Mouse (Mus musculus) megakaryocyte, embryonic 14.5 days (primary cell): ENCODE results near the gene Nsun5. TPM values are rescaled to one million over a fixed set of nuclear protein-coding genes. Genes with fewer than 3 reads are reported as not detected.

ENCODE experiments used
- H3K27me3 ChIP-seq: replicated peaks from 2 replicates; pipeline ENCODE3; 2012; ENCODE audit warnings: inconsistent platforms
- H3K36me3 ChIP-seq: replicated peaks from 2 replicates; pipeline ENCODE3; 2012; ENCODE audit warnings: low read length, inconsistent platforms, mixed read lengths
- H3K4me1 ChIP-seq: 2 replicates; pipeline ENCODE4 v1.6.1; 2012; ENCODE audit warnings: inconsistent platforms
- H3K4me3 ChIP-seq: replicated peaks from 2 replicates; pipeline ENCODE3; 2012; ENCODE audit warnings: moderate library complexity, mild to moderate bottlenecking, inconsistent platforms
- H3K9me3 ChIP-seq: 2 replicates; pipeline ENCODE4 v1.6.1; 2012; ENCODE audit warnings: inconsistent platforms
- FLI1 ChIP-seq: IDR thresholded peaks from 2 replicates; pipeline ENCODE4 v1.6.1; 2012; ENCODE audit warnings: low read length, inconsistent platforms, mixed read lengths
- GATA1 ChIP-seq: IDR thresholded peaks from 3 replicates; pipeline ENCODE4 v1.6.1; 2012; ENCODE audit warnings: mixed read lengths, low read length, inconsistent platforms, borderline replicate concordance
- polyA plus RNA-seq: library from polyadenylated mRNA; stranded (reverse); fragments of >175 nt; gene quantifications from 2 replicates; pipeline ENCODE4 v1.2.3, GENCODE M21; 2012; ENCODE audit warnings: low replicate concordance; ENCODE audit not compliant: insufficient read depth

Nsun5 gene
- polyA plus RNA-seq, 1 experiment, result 6.4 TPM

- H3K4me1 ChIP-seq, result peaks cover 14% of the 10 kb centered on the region
- no peak for TF ChIP-seq FLI1
- no peak for TF ChIP-seq GATA1
- 0 out of 2 replicates have a peak, but pooled peaks cover 3% of the 10 kb centered on the region for H3K9me3 ChIP-seq
- H3K27me3 ChIP-seq, result peaks cover 14% of the 10 kb centered on the region
- H3K36me3 ChIP-seq, result no peaks in the 10 kb centered on the region
- H3K4me3 ChIP-seq, result no peak overlapping the region
These were observed 30.5 kb downstream of the Nsun5 start for GRCm38 (mm10) chr5:135400244-135400643.

- Histone ChIP-seq H3K36me3 (no peaks in the 10 kb centered on the region), H3K4me1 (no peaks in the 10 kb centered on the region), H3K4me3 (no peak overlapping the region), H3K9me3 (0 out of 2 replicates have a peak, but pooled peaks cover 3% of the 10 kb centered on the region), H3K27me3 (peaks cover 18% of the 10 kb centered on the region)
- no peak for TF ChIP-seq FLI1
These were observed 34.9 kb downstream of the Nsun5 start for GRCm38 (mm10) chr5:135404623-135405022.

GRCm38 (mm10) chr5:135405437-135405836 lies 35.7 kb downstream of the Nsun5 start:
- H3K36me3 ChIP-seq, result no peaks in the 10 kb centered on the region
- TF ChIP-seq GATA1 (no peak), FLI1 (no peak)
- no peaks in the 10 kb centered on the region for H3K4me1 ChIP-seq
- H3K27me3 ChIP-seq, result peaks cover 18% of the 10 kb centered on the region
- H3K4me3 ChIP-seq, result no peak overlapping the region
- H3K9me3 ChIP-seq, result 0 out of 2 replicates have a peak, but pooled peaks cover 3% of the 10 kb centered on the region

DNA sequence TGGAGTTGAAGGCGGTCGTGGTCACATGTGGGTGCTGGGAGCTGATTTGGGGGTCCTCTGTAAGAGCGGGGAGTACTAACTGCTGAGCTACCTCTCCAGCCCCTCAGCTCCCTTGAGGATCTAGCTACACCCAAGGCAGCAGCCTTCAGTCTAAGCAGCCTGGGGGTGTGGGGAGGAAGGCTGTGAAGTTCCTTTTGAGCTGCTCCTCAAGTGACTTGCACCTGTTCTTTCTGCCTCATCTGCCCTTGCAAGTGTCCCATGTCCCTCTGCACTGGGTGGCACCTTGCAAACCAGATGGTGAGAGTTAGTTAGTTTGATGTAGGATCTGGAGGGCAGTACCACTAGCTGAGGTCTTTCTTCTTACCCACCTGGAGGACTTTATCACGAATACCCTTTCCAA lies 38.4 kb downstream of the Nsun5 start:
- no peak overlapping the region for H3K4me3 ChIP-seq
- H3K4me1 ChIP-seq, result no peaks in the 10 kb centered on the region
- H3K9me3 ChIP-seq, result no peaks in the 10 kb centered on the region
- H3K27me3 ChIP-seq, result peaks cover 21% of the 10 kb centered on the region
- no peaks in the 10 kb centered on the region for H3K36me3 ChIP-seq
- no peak for TF ChIP-seq FLI1
- TF ChIP-seq GATA1, result no peak

GRCm38 (mm10) chr5:135410266-135410665 lies 40.5 kb downstream of the Nsun5 start:
- Histone ChIP-seq H3K36me3 (no peaks in the 10 kb centered on the region), H3K4me1 (no peaks in the 10 kb centered on the region), H3K4me3 (no peak overlapping the region), H3K27me3 (peaks cover 18% of the 10 kb centered on the region), H3K9me3 (no peaks in the 10 kb centered on the region)
- TF ChIP-seq FLI1 (no peak), GATA1 (no peak)

Other genes with a start within 250 kb of the Nsun5 start
- 6.6 TPM in 1 of 2 replicates, not detected in the other for gene Tbl2, start 220.3 kb upstream of the Nsun5 start, polyA plus RNA-seq
- 58.2 and 75.1 TPM in 2 replicates for gene Bcl7b, start 201.7 kb upstream of the Nsun5 start, polyA plus RNA-seq
- 8.4 and 12.3 TPM in 2 replicates for gene Baz1b, start 182.7 kb upstream of the Nsun5 start, polyA plus RNA-seq
- 0.40 and 1.7 TPM in 2 replicates for gene Fzd9, start 118.7 kb upstream of the Nsun5 start, polyA plus RNA-seq
- not detected in 2 replicates for gene Fkbp6, start 19.9 kb upstream of the Nsun5 start, polyA plus RNA-seq
- gene Trim50, start 16.7 kb upstream of the Nsun5 start, polyA plus RNA-seq, result not detected in 2 replicates
- 36.0 and 90.7 TPM in 2 replicates for gene Pom121, start 24.6 kb downstream of the Nsun5 start, polyA plus RNA-seq
- gene Hip1, start 175.2 kb downstream of the Nsun5 start, polyA plus RNA-seq, result 0.51 TPM in 1 of 2 replicates, not detected in the other
- gene Ccl26, start 193.6 kb downstream of the Nsun5 start, polyA plus RNA-seq, result not detected in 2 replicates
- not detected in 2 replicates for gene Ccl24, start 203.1 kb downstream of the Nsun5 start, polyA plus RNA-seq